Comparison of ENCODE assay signal across 8 mouse cellular contexts in the genomic region with DNA sequence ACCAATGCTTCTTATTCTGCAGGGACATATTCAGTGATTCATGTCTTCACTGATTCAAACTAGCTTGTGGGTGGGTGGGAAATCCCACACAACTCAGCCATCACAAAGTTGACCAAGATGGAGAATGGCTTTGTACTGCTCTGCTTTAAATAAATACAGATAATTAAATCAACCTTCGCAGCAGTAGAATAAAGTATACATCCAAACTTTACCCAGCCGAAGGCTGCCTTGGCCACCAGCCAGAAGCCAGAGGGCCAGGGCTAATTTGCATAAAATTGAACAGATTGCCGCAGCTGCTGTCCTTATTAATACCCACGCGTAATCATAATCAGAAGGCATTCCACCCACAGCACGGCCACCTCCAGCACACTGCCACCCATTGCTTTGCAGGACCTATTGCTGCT.
DNase-seq lines count a peak whose midpoint lies in the region; ATAC-seq and TF ChIP-seq lines count a peak whose summit lies in the region.

No protein-coding gene starts in this region.

- peak; percentile 3 for DNase-seq in lung, postnatal 10 days
- no peak for DNase-seq in lung, adult 18-20 months
- peak; percentile 54 for DNase-seq in forebrain, postnatal 0 days
- DNase-seq in layer of hippocampus, adult 18-20 months (ENCODE audit: low spot score in 2 of 2) = peak; percentile 43 to 69
- DNase-seq in adipocyte (ENCODE audit: low spot score) = no peak
- DNase-seq in ovary, postnatal 10 days (ENCODE audit: low spot score) = no peak
- no peak for DNase-seq in thymus, postnatal 0 days (ENCODE audit: low spot score)

- WGBS in forebrain, postnatal 0 days = 7% methylated on average over 6 of the region's 6 CpGs
- 6% methylated on average over 6 of the region's 6 CpGs for WGBS in midbrain, embryonic 16.5 days

- H3K27me3 ChIP-seq in forebrain, postnatal 0 days (ENCODE audit: insufficient read depth, low read length) = no peaks in the 10 kb centered on the region
- no peaks in the 10 kb centered on the region for H3K27me3 ChIP-seq in midbrain, embryonic 16.5 days (ENCODE audit: control insufficient read depth, insufficient read depth, low read depth, low read length)

- ATAC-seq in forebrain, postnatal 0 days = no peak
- ATAC-seq in midbrain, embryonic 16.5 days = peak; percentile 79

- 0 out of 2 replicates have a peak overlapping the region, but pooled peaks have one; percentile 36 for H3K27ac ChIP-seq in forebrain, postnatal 0 days (ENCODE audit: low read depth, low read length)
- H3K27ac ChIP-seq in midbrain, embryonic 16.5 days (ENCODE audit: low read length) = no peak overlapping the region; the same call in 1 of the 2 replicates

- peak overlapping the region; percentile 29 for H3K4me3 ChIP-seq in forebrain, postnatal 0 days (ENCODE audit: low read depth, low read length)
- H3K4me3 ChIP-seq in midbrain, embryonic 16.5 days (ENCODE audit: low read depth, low read length) = no peak overlapping the region

- no peak for TF ChIP-seq CTCF in forebrain, postnatal 0 days (IDR thresholded peaks at IDR 0.05; ENCODE audit: low read depth)

- no peaks in the 10 kb centered on the region for H3K9me3 ChIP-seq in forebrain, postnatal 0 days (ENCODE audit: low read length)
- no peaks in the 10 kb centered on the region for H3K9me3 ChIP-seq in midbrain, embryonic 16.5 days (replicated peaks; ENCODE audit: control insufficient read depth, low read length, poor library complexity, severe bottlenecking)

- no peaks in the 10 kb centered on the region for H3K36me3 ChIP-seq in forebrain, postnatal 0 days (ENCODE audit: insufficient read depth)
- H3K36me3 ChIP-seq in midbrain, embryonic 16.5 days (ENCODE audit: control insufficient read depth, insufficient read depth, low read length) = no peaks in the 10 kb centered on the region

- H3K4me2 ChIP-seq in forebrain, postnatal 0 days (ENCODE audit: low read depth) = peak overlapping the region; percentile 57
- H3K4me2 ChIP-seq in midbrain, embryonic 16.5 days (ENCODE audit: low read length) = peak overlapping the region; percentile 50

- H3K9ac ChIP-seq in forebrain, postnatal 0 days = peak overlapping the region; percentile 31; the same call in 1 of the 2 replicates
- H3K9ac ChIP-seq in midbrain, embryonic 16.5 days (ENCODE audit: low read depth, low read length) = peak overlapping the region; percentile 2; the same call in 1 of the 2 replicates

- H3K4me1 ChIP-seq in forebrain, postnatal 0 days (ENCODE audit: insufficient read depth) = 0 out of 2 replicates have a peak, but pooled peaks cover 4% of the 10 kb centered on the region
- 0 out of 2 replicates have a peak, but pooled peaks cover 9% of the 10 kb centered on the region for H3K4me1 ChIP-seq in midbrain, embryonic 16.5 days (ENCODE audit: control insufficient read depth, insufficient read depth, low read length)

Comparison
In these comparisons a context has a peak if more than half of its experiments do, and no peak if none do; other contexts are left out.
1. DNase-seq: peak in lung, postnatal 10 days (single experiment), forebrain, postnatal 0 days (single experiment) and layer of hippocampus, adult 18-20 months (2 of 2); none in lung, adult 18-20 months (0 of 2), adipocyte (single experiment), ovary, postnatal 10 days (single experiment) and thymus, postnatal 0 days (single experiment).